Mouse (Mus musculus) bone marrow, adult 2 months (tissue): ENCODE results near the gene Atp5j.

Experiments used
- CTCF ChIP-seq: fragments of 200-500 bp; IDR thresholded peaks from 2 replicates; pipeline ENCODE4 v1.5.1; 2011; ENCODE audit warnings: low read length, control low read depth; ENCODE audit not compliant: control insufficient read depth, insufficient read depth
- POLR2A ChIP-seq: fragments of 200-500 bp; IDR thresholded peaks from 2 replicates; pipeline ENCODE4 v1.6.1; 2011; ENCODE audit warnings: low read depth, mild to moderate bottlenecking, control low read depth, low read length, borderline replicate concordance; ENCODE audit not compliant: control insufficient read depth

- TF ChIP-seq CTCF (peak; percentile 75), POLR2A (no peak)
These were observed 43.7 kb upstream of the Atp5j start for GRCm38 (mm10) chr16:84879146-84879545.
